Mouse (Mus musculus) heart, embryonic 14.5 days (tissue): ENCODE results near the gene Gm11084. TPM values are rescaled to one million over a fixed set of nuclear protein-coding genes. Genes with fewer than 3 reads are reported as not detected.
"Not testable (repeated sequence)": the region's sequence is repeated elsewhere in the genome, so short reads cannot be mapped to it uniquely, and the experiment has no call there.

ENCODE experiments used
- ATAC-seq: fragments of 200-750 bp; cut with Nextera tagmentation; 2 replicates; pipeline ENCODE4 v1.8.0; 2017; ENCODE audit warnings: low read depth, moderate TSS enrichment; ENCODE audit not compliant: insufficient number of reproducible peaks, insufficient read depth, low FRiP score
- H3K27ac ChIP-seq, 2 experiments: fragments of 200-500 bp in 1 of 2; fragments of 300-500 bp in 1 of 2; sonication (generic) in 1 of 2; replicated peaks in 1 of 2; 2 replicates each; pipeline ENCODE4 v1.5.1; 2012 to 2014; ENCODE audit warnings: low read depth in 2 of 2, low read length in 2 of 2, control low read depth in 1 of 2, mild to moderate bottlenecking in 1 of 2, mixed read lengths in 1 of 2; ENCODE audit not compliant: control insufficient read depth in 1 of 2, insufficient read depth in 1 of 2
- H3K27me3 ChIP-seq: fragments of 300-500 bp; sonication (generic); 2 replicates; pipeline ENCODE4 v1.6.1; 2014; ENCODE audit warnings: mild to moderate bottlenecking, low read length, control low read depth; ENCODE audit not compliant: control insufficient read depth, insufficient read depth
- H3K36me3 ChIP-seq: fragments of 300-500 bp; sonication (generic); 2 replicates; pipeline ENCODE4 v1.6.1; 2014; ENCODE audit warnings: mild to moderate bottlenecking, control low read depth, low read length, mixed read lengths; ENCODE audit not compliant: control insufficient read depth, insufficient read depth
- H3K4me1 ChIP-seq, 2 experiments: fragments of 200-500 bp in 1 of 2; fragments of 300-500 bp in 1 of 2; sonication (generic) in 1 of 2; 2 replicates each; pipeline ENCODE4 v1.6.1; 2012 to 2014; ENCODE audit warnings: low read length in 2 of 2, control low read depth in 1 of 2, mixed read lengths in 1 of 2; ENCODE audit not compliant: control insufficient read depth in 2 of 2, insufficient read depth in 2 of 2
- H3K4me2 ChIP-seq: fragments of 300-500 bp; sonication (generic); 2 replicates; pipeline ENCODE4 v1.6.1; 2014; ENCODE audit warnings: mild to moderate bottlenecking, low read length
- H3K4me3 ChIP-seq, 2 experiments: fragments of 200-500 bp in 1 of 2; fragments of 300-500 bp in 1 of 2; sonication (generic) in 1 of 2; 2 replicates each; pipeline ENCODE4 v1.5.1; 2012 to 2014; ENCODE audit warnings: low read length in 2 of 2, mild to moderate bottlenecking in 2 of 2, control low read depth in 1 of 2, low read depth in 1 of 2, moderate library complexity in 1 of 2; ENCODE audit not compliant: control insufficient read depth in 1 of 2, insufficient read depth in 1 of 2
- H3K9ac ChIP-seq: fragments of 300-500 bp; sonication (generic); 2 replicates; pipeline ENCODE4 v1.6.1; 2014; ENCODE audit warnings: mild to moderate bottlenecking, low read length
- H3K9me3 ChIP-seq: fragments of 300-500 bp; sonication (generic); 2 replicates; pipeline ENCODE4 v1.6.1; 2016; ENCODE audit warnings: low read length, control low read depth; ENCODE audit not compliant: control insufficient read depth
- WGBS: fragments of 180-500 bp; shearing (Covaris S2); extraction: QIAGEN DNeasy Blood & Tissue Kit; methylation state at CpG from one replicate; pipeline ENCODE4 v1.1.7; 2014; 5-methylcytosine and 5-hydroxymethylcytosine counted together
- polyA plus RNA-seq: library from polyadenylated mRNA; unstranded; fragments of >200 nt; fragmentation: Nextera tagmentation; extraction: Ambion mirVana; gene quantifications from 2 replicates; pipeline ENCODE4 v1.2.1, GENCODE M21; 2014

Gm11084 gene
- polyA plus RNA-seq, 1 experiment from 2014 or later = not detected

DNA sequence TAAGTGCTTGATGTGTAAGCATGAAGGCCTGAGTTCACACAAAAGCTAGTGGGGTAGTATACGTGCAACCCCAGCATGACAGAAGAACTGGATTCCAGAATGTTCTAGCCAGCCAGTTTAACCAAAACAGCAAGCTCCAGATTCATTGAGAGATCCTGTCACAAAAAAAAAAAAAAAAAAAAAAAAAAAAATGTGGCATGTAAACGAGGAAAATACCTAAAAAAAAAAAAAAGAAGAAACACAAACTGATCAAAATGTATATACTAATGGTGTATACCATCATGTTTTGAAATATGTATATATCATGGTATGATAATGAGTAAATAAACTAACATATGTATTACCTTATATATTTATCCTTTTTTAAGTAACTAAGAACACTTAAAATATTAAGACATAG, 7.6 kb upstream of the Gm11084 start:
- 71% methylated on average over 2 of the region's 2 CpGs for WGBS
- peaks cover 11 to 22% of the 10 kb centered on the region in 2 experiments for H3K4me1 ChIP-seq
- H3K9ac ChIP-seq = no peak overlapping the region
- H3K9me3 ChIP-seq = peaks cover 6% of the 10 kb centered on the region
- no peak overlapping the region for H3K27ac ChIP-seq
- no peaks in the 10 kb centered on the region for H3K36me3 ChIP-seq
- H3K4me3 ChIP-seq = no peak overlapping the region
- H3K4me2 ChIP-seq = no peak overlapping the region
- no peak for ATAC-seq
- no peaks in the 10 kb centered on the region for H3K27me3 ChIP-seq

DNA sequence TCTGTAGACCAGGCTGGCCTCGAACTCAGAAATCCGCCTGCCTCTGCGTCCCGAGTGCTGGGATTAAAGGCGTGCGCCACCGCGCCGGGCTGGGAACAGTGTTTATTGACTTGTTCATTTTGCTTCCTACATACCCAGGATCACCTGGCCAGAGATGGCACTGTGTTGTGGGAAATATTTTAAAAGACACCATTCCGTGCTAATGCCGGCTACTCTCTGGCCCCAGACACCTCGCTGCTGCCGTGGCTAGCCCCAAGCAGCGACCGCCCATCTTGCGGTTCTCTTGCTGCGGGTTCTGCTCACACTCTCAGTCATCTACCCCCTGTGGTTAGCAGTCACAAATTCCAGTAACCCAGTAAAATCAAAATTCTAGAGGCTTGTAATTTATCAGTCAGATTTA, 6.0 kb upstream of the Gm11084 start:
- Histone ChIP-seq H3K27ac (no peak overlapping the region), H3K4me1 (peaks cover 11 to 22% of the 10 kb centered on the region in 2 experiments), H3K27me3 (no peaks in the 10 kb centered on the region), H3K4me3 (no peak overlapping the region), H3K4me2 (no peak overlapping the region), H3K9ac (no peak overlapping the region), H3K9me3 (peaks cover 9% of the 10 kb centered on the region), H3K36me3 (no peaks in the 10 kb centered on the region)
- ATAC-seq = no peak
- 91% methylated on average over 17 of the region's 17 CpGs for WGBS

DNA sequence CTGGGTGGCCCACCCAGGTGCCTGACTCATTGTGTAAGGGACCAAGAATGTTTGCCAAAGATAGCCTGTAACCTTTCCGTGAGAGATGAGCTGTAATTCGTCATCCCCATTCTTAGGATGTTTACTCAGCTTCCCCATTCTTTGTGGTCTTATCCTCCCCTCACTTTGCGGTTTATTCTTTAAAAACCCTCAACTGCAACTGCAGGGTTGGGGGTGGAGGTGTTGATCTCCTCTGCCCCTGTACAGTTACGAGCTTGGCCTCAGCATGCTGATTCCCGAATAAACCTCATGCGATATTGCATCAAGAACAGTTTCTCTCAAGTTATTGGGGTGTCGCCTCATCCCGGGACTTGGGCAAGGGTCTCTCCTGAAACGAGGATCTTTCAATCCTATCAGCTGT, 2.4 kb upstream of the Gm11084 start:
- H3K4me2 ChIP-seq, H3K4me1 ChIP-seq, H3K27ac ChIP-seq, H3K27me3 ChIP-seq, ATAC-seq, H3K36me3 ChIP-seq, H3K9ac ChIP-seq, H3K9me3 ChIP-seq, H3K4me3 ChIP-seq: not testable (repeated sequence)
- 88% methylated on average over 9 of the region's 9 CpGs for WGBS

DNA sequence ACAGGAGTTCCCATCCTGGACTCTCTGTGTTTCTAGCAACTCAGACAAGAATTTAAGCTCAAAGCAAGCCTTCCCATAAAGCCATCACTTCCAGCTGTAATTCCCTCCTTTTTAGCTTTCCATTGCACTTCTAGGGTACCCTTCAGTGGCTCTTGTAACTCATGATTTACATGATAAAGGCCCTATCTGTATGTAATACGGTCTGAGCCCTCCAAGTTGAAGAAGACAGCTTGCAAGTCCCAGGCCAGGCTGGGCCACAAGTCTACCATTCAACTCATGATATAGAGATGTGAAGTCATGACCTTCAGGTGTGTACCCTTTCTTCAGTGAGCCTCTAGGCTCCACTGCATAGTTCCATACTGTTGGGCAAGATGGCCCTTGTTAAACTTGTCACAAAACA, 1.0 kb downstream of the Gm11084 start:
- 59% methylated on average over 1 of the region's 1 CpGs for WGBS
- H3K4me2 ChIP-seq = no peak overlapping the region
- no peak overlapping the region for H3K27ac ChIP-seq
- no peak for ATAC-seq
- no peak overlapping the region for H3K4me3 ChIP-seq
- H3K36me3 ChIP-seq = no peaks in the 10 kb centered on the region
- H3K9ac ChIP-seq = no peak overlapping the region
- peaks cover 9% of the 10 kb centered on the region for H3K9me3 ChIP-seq
- no peaks in the 10 kb centered on the region for H3K27me3 ChIP-seq
- peaks cover 0 to 7% of the 10 kb centered on the region in 2 experiments; a peak in 1 of 4 replicates for H3K4me1 ChIP-seq

DNA sequence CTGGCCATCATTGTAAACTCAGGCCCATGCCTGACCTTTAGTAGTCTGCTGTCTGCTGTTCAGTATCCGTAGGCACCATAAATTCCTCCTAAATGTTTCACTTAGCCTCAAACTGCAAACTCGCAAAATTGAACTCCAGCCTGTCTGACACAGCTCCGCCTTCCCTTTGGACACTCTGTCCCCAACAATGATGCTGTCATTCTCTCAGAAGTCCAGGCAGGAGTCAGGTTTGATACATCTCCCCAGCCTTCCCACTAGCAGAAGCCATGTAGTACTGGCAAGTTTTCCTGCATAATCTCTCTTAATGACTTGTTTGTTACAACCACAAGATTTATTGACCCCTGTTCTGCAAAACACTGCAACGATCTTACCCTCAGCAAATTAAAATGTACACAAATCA, 1.7 kb downstream of the Gm11084 start:
- H3K27me3 ChIP-seq = no peaks in the 10 kb centered on the region
- no peaks in the 10 kb centered on the region for H3K36me3 ChIP-seq
- ATAC-seq = no peak
- no peak overlapping the region for H3K4me3 ChIP-seq
- no peak overlapping the region for H3K4me2 ChIP-seq
- H3K4me1 ChIP-seq = peaks cover 0 to 7% of the 10 kb centered on the region in 2 experiments; a peak in 1 of 4 replicates
- peaks cover 9% of the 10 kb centered on the region for H3K9me3 ChIP-seq
- no peak overlapping the region for H3K9ac ChIP-seq
- H3K27ac ChIP-seq = no peak overlapping the region
- WGBS = 83% methylated on average over 4 of the region's 4 CpGs

DNA sequence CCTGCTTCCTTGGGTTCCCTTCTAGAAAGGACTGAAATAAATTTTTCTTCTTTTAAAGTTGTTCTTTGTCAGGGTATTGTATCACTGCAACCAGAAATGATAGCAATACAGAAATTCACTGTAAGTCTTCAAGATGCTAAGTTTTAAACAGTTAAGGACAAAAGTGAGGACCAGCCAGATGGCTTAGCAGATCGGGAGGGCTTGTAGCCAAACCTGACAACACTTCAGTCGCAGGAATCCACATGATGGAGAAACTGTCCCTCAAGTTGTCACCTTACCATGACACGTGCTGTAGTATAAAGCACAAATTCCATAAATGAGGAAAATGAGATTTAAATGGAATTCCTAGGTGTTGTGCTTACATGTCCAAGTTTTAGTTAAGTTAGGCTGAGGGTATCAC, 3.3 kb downstream of the Gm11084 start:
- ATAC-seq = no peak
- Histone ChIP-seq H3K9me3 (no peaks in the 10 kb centered on the region), H3K27me3 (no peaks in the 10 kb centered on the region), H3K4me3 (no peak overlapping the region), H3K4me2 (no peak overlapping the region), H3K9ac (no peak overlapping the region), H3K4me1 (peaks cover 0 to 7% of the 10 kb centered on the region in 2 experiments; a peak in 1 of 4 replicates), H3K36me3 (no peaks in the 10 kb centered on the region), H3K27ac (no peak overlapping the region)
- WGBS = 80% methylated on average over 3 of the region's 3 CpGs

DNA sequence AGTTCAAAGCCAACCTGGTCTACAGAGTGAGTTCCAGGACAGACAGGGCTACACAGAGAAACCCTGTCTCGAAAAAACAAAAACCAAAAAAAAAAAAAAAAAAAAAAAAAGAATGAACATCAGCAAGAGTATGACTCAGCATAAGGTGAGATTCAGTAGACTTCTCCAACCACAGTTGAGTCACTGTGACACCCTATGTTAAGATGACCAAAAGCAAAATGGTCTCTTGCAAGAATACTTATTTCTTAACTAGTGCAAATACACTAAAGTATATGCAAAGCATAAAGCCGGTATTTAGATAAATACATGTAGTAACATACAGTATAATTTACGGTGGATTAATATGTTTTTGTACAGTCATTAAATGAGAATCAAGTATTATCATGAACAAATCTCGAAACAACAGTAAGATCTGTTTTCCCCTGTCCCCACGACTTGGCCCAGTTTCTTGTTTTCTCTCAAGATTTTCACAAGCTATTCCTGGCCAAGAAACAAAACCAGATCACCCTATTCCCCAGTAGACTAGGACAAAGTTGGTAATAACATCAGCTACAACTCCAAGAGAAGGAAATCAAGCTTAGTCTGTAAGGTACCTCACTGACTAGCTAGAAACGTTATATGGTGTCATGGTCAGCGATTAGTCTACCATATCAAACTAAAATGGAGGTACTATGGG, 4.3 kb downstream of the Gm11084 start:
- no peak overlapping the region for H3K27ac ChIP-seq
- H3K9ac ChIP-seq = no peak overlapping the region
- ATAC-seq = no peak
- H3K27me3 ChIP-seq = no peaks in the 10 kb centered on the region
- H3K9me3 ChIP-seq = no peaks in the 10 kb centered on the region
- no peak overlapping the region for H3K4me2 ChIP-seq
- H3K4me3 ChIP-seq = no peak overlapping the region
- H3K36me3 ChIP-seq = no peaks in the 10 kb centered on the region; the same call in 1 of the 2 replicates
- peaks cover 0 to 8% of the 10 kb centered on the region in 2 experiments; a peak in 1 of 4 replicates for H3K4me1 ChIP-seq
- WGBS = 95% methylated on average over 7 of the region's 7 CpGs
